Mouse (Mus musculus) activated CD4-positive, CD25-positive, alpha-beta regulatory T cell, adult 9 weeks (primary cell): ENCODE measurements around the gene 1700028P14Rik. TPM values are rescaled to one million over a fixed set of nuclear protein-coding genes. Genes with fewer than 3 reads are reported as not detected.

ENCODE experiments used
- polyA plus RNA-seq: library from polyadenylated mRNA; unstranded; fragments of 100-300 nt; shearing (Covaris generic); gene quantifications from one replicate; pipeline ENCODE4 v1.2.1, GENCODE M21; 2017

Gene 1700028P14Rik
- not detected for polyA plus RNA-seq

DNA sequence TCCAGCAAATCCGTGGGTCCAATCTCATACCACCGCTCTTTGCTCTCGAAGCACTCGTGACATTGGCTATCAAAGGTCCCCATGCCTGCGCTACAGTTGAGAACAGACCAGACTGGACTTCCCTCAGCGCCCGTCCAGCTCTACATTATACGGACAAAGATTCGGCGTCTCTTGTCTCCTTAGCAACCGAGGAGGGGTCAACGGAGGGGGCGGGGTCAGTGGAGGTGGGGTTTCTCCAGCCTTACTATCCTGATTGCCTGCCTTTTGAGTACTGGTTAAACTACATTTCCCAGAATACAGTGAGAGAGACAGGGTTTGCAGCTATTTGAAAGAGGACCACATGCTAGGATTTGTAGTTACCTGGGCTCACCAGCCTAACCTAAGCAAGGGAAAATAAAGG lies at the start of gene 1700028P14Rik:
Gene 1700028P14Rik, minus strand, starts transcription at position 169 of the 400 bp plus-strand sequence.

DNA sequence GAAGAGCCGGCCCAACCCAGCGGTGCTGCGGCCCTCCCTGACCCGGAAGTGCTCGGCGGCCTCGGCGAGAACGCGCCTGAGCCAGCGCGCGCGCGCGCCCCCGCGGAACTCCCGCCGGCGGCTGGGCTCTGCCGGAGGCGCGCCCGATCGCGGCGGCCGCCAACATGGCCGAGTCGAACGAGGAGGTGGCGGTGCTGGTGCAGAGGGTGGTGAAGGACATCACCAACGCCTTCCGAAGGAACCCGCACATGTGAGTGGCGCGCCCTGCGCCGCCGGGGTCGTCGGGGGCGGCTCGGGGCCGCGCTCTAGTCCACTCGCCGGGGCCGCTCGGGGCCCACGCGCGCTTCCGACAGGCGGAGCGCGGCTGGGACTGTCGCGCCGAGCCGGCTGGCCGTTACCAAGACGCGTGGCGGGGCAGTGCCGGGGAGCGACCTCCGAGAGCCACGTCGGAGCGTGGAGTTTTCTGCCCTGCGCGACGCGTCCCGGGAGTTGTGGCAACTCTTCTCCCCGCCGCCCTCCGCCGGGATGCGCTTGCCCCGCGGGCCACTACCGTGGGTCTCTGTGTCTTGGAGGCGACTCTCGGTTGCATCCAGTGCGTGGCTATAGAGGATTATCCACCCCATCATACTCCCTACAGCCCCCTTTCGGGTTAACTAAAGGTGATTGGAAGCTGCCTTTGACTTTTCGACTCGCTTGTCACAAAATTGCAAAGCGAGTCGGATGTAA lies 34.8 kb upstream of the 1700028P14Rik start, which contains the start of gene Ptar1:
Gene Ptar1, plus strand, starts transcription at position 134 of the 726 bp plus-strand sequence.

Other genes with a start within 250 kb of the 1700028P14Rik start
- gene Mamdc2, start 204.4 kb downstream of the 1700028P14Rik start, polyA plus RNA-seq, result not detected
- gene Ptar1, start 34.6 kb upstream of the 1700028P14Rik start, polyA plus RNA-seq, result 9.5 TPM
- not detected for gene Apba1, start 106.1 kb upstream of the 1700028P14Rik start, polyA plus RNA-seq